Mouse (Mus musculus) retina, embryonic 14.5 days (tissue): ENCODE measurements at regions not wholly inside any gene's neighbourhood (a gene's known extent, or its start where the extent isn't known, plus 50 kb on each side); places are given as distances from the start of the nearest gene placed in this dataset.
A peak's percentile ranks its signal among the peaks of the same experiment; 100 is the strongest.

Experiments
- DNase-seq: peaks from one replicate; pipeline ENCODE4 v3.0.0-alpha.2; 2015; ENCODE audit warnings: low spot score

- DNase-seq, result no peak
Observed at GRCm38 (mm10) chr10:67819534-67819933, 92.9 kb downstream of the Zfp365 start.

DNA sequence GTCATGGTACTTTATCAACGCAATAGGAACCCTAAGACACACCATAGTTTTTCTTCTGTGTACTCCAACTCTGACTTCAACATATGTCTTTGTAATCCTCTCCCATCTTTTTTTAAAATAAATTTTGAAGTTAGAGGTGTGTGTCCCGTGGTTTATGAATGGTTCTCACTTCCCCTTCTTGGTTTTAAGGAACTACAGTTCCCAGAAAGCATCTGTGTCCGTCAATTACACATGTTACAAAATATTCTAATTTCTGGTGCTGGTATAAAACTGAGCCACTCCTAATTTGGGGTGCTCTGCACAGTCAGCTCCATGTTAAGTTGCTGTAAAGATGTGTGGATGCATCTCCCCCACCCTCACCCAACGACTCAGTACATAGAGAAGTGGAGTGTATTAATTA is 98.6 kb downstream of the Zfp365 start:
- no peak for DNase-seq

DNA sequence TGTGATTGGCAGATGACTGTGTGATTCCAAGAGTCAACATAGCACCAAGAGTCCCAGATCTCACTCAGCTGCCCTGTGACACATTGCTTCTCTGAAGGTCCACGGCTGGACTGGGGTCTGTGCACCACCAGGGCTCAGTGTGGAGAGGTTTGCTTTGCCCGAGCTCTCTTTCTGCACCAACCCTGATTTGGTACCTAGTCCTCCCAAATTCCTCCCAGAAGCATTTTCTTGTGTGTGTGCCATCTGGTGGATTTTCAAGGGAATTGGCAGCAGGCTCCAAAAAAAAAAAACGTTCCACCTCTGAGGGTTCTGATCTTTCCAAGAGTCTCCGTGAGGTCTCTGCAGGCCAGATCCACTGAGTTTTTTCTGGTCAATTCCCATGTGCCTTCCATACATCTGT is 107.3 kb downstream of the Zfp365 start:
- peak; percentile 47 for DNase-seq

GRCm38 (mm10) chr10:67804637-67805036 is 107.8 kb downstream of the Zfp365 start:
- no peak for DNase-seq

DNA sequence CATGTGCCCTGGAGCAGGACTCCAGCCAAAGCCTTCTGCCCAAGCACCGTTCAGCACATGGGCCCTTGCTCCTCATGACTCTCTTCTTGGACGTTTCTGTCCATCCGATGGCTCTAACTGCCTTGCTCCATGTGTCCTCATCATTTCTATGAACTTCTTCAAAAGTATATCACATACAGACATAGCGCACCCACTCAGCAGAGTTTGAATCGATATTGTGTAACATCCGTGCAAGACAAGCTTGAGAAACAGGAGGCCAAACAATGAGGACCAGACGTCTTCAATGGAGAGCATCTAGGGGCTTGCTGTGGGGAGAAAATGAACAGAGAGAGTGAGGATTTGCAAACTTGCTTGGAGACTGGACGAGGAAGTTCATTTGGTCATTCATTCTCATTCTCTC is 110.3 kb downstream of the Zfp365 start:
- DNase-seq, result no peak

- DNase-seq, result no peak
Observed at GRCm38 (mm10) chr10:67801619-67802018, 110.8 kb downstream of the Zfp365 start.

DNA sequence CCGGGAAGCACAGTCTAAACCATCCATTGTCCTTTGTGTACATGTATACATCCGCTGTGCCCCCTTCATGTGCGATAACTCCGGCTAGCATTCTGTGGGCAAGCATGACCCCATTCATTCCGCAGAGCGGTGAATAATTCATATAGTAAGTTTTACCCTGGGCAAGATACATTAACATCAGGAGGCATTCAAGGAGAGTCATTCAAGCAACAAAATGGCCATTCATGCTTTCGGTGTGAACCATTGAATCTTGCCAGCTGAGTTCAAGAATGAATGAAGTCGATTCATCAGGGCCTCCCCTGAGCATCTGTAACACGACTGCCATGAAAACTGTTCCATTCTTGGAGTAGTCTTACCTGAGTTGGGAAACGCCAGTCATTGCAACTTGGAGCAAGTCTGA is 113.5 kb downstream of the Zfp365 start:
- DNase-seq, result peak; percentile 11

GRCm38 (mm10) chr10:67793206-67793605 is 119.3 kb downstream of the Zfp365 start:
- no peak for DNase-seq

GRCm38 (mm10) chr10:67789651-67790050 is 122.8 kb downstream of the Zfp365 start:
- no peak for DNase-seq

DNA sequence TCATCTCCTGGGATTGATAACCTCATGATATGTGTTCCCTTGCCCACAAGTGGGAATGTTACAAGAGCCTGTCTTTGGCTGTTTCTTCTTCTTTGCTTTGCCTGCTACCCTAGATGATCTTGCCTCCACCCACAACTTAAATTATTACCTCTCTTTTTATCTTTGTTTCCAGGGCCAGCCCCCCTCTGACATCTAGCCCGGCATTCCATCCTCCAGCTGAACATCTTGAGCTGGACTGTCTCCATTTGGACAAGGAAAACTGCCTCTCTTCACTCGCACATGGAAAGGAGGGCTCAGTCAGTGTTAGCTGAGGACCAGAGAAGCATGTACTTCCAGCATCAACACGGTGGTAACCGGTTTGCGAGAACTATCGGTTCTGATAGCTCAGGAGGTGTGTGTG is 124.3 kb downstream of the Zfp365 start:
- no peak for DNase-seq

DNA sequence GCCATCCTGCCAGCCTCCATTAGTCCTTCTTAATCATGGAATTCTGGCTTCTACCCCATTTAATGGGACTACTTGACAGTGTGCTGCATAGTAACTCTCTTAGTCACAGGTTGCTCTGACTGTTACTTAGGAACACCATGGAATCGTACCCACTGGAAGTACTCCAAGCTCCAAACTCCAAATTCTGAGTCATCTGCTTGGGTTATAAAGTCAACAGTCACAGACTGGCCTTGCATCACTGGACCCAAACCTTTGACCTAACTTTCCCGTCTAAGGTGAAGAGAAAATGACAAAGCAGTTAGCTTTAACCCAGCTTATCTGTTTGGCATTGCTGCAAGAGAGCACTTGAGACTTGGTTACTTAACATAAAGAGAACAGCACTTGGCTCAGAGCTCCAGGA is 126.9 kb downstream of the Zfp365 start:
- DNase-seq, result no peak

GRCm38 (mm10) chr10:67778341-67778740 is 134.1 kb downstream of the Zfp365 start:
- no peak for DNase-seq

DNA sequence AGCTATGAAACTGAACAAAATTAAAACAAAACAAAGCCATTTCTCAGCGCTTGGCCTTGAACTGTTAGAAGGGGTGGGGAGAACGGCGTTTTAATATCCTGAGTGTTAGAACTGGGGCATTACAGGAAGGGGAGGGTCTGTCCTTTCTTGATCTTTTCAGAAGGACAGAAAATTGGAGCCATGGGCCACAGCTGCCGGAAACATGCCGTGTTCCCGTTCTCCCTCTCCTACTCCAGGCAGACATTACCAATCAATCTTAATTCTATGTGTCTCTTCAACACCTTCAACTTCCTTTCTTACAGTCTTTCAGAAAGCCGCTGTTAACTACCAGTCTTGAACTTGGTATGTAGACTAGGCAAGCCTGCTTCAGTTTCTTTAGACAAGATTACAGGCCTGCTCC is 134.7 kb downstream of the Zfp365 start:
- no peak for DNase-seq

GRCm38 (mm10) chr10:67776851-67777250 is 135.6 kb downstream of the Zfp365 start:
- DNase-seq, result no peak

GRCm38 (mm10) chr10:67771796-67772195 is 140.7 kb downstream of the Zfp365 start:
- DNase-seq, result no peak

GRCm38 (mm10) chr10:67766099-67766498 is 146.4 kb downstream of the Zfp365 start:
- peak; percentile 76 for DNase-seq

GRCm38 (mm10) chr10:67760424-67760823 is 152.0 kb downstream of the Zfp365 start:
- DNase-seq, result no peak

DNA sequence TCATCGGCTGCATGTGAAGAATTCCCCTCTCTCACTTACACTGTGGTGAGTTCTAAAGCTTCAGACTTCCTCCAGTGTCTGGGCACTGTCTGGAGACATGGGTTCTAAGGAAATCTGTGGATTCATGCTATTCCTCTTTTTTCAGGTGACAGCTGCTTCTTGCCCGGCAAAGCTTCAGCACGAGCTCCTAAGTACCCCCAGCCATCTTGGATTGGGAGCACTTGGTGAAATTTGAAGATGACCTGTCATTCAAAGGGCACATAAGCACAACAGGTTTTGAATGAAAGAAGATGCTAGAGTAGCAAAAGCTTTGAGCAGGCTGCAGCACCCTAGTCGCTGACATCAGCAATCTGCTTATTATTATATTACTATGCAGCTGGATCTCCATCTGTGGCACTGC is 164.3 kb downstream of the Zfp365 start:
- DNase-seq, result no peak

DNA sequence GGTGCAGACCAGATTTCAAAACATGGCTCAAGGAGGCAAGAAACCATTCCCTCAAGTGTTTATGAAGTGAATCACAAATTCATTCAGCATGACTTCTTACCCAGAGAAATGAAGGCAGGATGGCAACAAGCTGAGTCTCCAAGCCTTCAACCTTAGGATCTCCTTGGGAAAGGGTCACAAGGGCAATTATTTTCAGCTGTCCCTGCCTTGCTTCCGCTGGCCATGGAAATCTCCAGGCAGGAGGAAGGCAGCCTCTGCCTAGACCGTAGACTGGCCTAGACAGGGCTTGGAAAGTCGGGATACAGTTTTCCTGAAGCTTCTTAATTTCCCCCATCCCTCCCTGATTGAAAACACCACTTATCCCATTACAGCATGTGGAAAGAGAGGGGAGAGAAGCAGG is 165.0 kb downstream of the Zfp365 start:
- DNase-seq, result no peak

DNA sequence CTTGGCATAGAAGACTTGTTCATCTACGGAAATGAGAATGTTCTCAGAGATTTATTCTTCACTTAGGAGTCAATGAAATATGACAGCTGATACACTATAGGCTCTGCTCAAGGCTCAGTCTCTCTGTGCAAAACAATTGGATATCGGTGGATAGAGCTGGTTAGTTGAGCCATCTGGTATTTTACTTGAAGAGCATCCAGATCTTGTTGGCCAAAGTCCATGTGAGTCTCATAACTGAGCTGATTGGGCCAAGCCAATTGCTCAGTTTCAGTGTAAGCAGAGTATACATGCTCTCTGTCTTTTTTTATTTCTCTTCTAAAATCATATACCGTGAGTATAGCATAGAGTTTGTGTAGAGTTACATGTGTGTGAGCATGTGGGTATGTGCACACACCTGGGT is 166.3 kb downstream of the Zfp365 start:
- DNase-seq, result no peak

- no peak for DNase-seq
Observed at GRCm38 (mm10) chr10:67743561-67743960, 168.9 kb downstream of the Zfp365 start.

DNA sequence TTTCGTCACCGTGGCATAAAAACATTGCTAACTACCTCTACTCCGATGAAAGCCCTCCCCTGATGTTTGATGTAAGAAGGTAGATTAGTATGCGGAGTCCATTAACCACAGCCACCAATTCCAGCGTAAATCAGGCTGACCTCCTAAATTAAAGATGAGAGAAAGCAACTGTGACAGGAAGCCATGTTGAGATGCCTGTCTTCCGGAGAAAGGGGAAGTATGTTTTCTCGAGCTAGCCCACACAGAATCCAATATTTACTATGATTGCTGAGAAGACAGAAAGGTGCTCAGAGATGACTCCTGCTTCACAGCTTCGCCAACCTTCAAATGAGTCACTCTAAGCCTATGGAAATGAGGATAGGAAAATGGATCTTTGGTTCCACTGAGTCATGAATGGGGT is 169.6 kb downstream of the Zfp365 start:
- no peak for DNase-seq

DNA sequence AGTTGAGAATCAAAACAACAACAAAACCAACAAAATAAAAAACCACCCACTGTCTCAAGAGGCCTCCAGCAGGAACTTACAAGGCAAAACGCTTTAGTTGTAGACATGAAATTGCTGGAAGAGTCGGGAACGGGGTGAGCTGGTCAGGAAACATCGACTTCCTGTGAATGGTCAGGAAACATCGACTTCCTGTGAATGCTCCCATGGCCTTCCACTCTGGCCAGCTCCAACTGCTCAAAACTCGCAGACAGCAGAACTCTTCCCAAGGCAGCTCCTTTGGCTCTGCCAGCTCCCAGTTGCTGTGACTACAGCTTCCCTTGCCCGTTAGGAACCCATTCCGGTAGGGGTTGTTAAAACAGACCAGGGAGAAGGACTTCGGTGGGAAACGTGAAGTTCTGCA is 170.2 kb downstream of the Zfp365 start:
- DNase-seq, result no peak

DNA sequence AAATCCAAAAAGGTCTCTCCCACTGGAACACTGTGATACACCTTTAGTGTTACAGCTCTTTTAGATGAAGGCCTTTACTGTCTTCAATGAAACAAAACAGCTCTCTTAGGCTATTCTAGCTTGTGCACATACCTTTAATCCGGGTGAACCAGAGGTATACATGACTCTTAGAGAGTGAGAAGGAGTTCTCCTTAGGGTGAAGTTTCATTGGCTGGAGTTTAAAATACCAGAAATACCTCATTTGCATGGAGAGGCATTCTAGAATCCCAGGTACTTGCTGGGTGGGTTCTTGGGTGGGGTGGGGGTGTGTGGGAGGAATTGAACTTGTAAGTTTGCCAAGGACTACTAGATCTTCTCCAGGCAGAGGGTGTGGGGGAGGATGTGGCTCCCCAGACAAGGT is 173.3 kb downstream of the Zfp365 start:
- no peak for DNase-seq

DNA sequence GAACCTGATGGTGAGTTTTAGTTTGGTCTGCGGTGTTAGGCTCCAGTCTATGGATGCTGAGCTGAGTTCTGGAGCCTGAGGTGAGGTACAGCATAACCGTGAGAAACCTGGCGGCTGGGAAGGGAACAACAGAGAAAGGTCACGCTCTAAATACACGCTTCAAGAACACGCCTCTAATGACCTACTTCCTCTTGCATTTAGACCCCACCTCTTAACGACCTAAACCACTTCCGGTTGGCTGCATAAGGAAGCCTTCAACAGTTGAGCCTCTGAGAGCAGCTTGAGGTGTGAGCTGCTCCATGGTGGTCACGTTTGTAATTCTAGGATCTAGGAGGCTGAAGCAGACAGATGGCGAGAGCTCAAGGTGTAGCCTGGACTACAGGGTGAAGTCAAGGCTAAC is 175.8 kb downstream of the Zfp365 start:
- peak; percentile 2 for DNase-seq
